Mouse (Mus musculus): Measurements from ENCODE around the gene Ccdc9.

- TF ChIP-seq POLR2A (IDR thresholded peaks at IDR 0.05; ENCODE audit: extremely low read depth, insufficient read depth, low read length) (no peak), CTCF (IDR thresholded peaks at IDR 0.05; ENCODE audit: low read depth, low read length) (no peak)
These were observed 11.0 kb upstream of the Ccdc9 start for GRCm38 (mm10) chr7:16297616-16298015.

All from liver, adult 2 months (tissue).